Mouse (Mus musculus): ENCODE measurements at regions not wholly inside any gene's neighbourhood (a gene's known extent, or its start where the extent isn't known, plus 50 kb on each side); places are given as distances from the start of the nearest gene placed in this dataset.

GRCm38 (mm10) chr15:13765411-13765810, 591.9 kb upstream of the Cdh6 start:
- peak; percentile 2 to 6 for DNase-seq (ENCODE audit: low spot score in 2 of 2)

GRCm38 (mm10) chr15:13764587-13764986, 591.1 kb upstream of the Cdh6 start:
- DNase-seq (ENCODE audit: low spot score in 2 of 2) = no peak

- DNase-seq (ENCODE audit: low spot score in 2 of 2) = no peak
These were observed 573.1 kb upstream of the Cdh6 start for GRCm38 (mm10) chr15:13746559-13746958.

- no peak for DNase-seq (ENCODE audit: low spot score in 2 of 2)
These were observed 532.8 kb upstream of the Cdh6 start for GRCm38 (mm10) chr15:13706276-13706675.

- no peak for DNase-seq (ENCODE audit: low spot score in 2 of 2)
These were observed 531.7 kb upstream of the Cdh6 start for GRCm38 (mm10) chr15:13705187-13705586.

GRCm38 (mm10) chr15:13668193-13668592, 494.7 kb upstream of the Cdh6 start:
- peak; percentile 41 to 56 for DNase-seq (ENCODE audit: low spot score in 2 of 2)

GRCm38 (mm10) chr15:13667278-13667677, 493.8 kb upstream of the Cdh6 start:
- no peak for DNase-seq (ENCODE audit: low spot score in 2 of 2)

- DNase-seq (ENCODE audit: low spot score in 2 of 2) = no peak
These were observed 488.8 kb upstream of the Cdh6 start for GRCm38 (mm10) chr15:13662275-13662674.

GRCm38 (mm10) chr15:13655038-13655437, 481.6 kb upstream of the Cdh6 start:
- peak in 1 of 2 experiments; percentile 5 for DNase-seq (ENCODE audit: low spot score in 2 of 2)

GRCm38 (mm10) chr15:13635346-13635940, 462.0 kb upstream of the Cdh6 start:
- peak; percentile 6 to 11 for DNase-seq (ENCODE audit: low spot score in 2 of 2)

GRCm38 (mm10) chr15:13602133-13602532, 428.7 kb upstream of the Cdh6 start:
- no peak for DNase-seq (ENCODE audit: low spot score in 2 of 2)

GRCm38 (mm10) chr15:13597856-13598255, 424.4 kb upstream of the Cdh6 start:
- no peak for DNase-seq (ENCODE audit: low spot score in 2 of 2)

- no peak for DNase-seq (ENCODE audit: low spot score in 2 of 2)
These were observed 420.3 kb upstream of the Cdh6 start for GRCm38 (mm10) chr15:13593823-13594222.

- no peak for DNase-seq (ENCODE audit: low spot score in 2 of 2)
These were observed 417.4 kb upstream of the Cdh6 start for GRCm38 (mm10) chr15:13590864-13591263.

GRCm38 (mm10) chr15:13583300-13583699, 409.8 kb upstream of the Cdh6 start:
- no peak for DNase-seq (ENCODE audit: low spot score in 2 of 2)

- DNase-seq (ENCODE audit: low spot score in 2 of 2) = no peak
These were observed 408.7 kb upstream of the Cdh6 start for GRCm38 (mm10) chr15:13582134-13582533.

- no peak for DNase-seq (ENCODE audit: low spot score in 2 of 2)
These were observed 400.1 kb upstream of the Cdh6 start for GRCm38 (mm10) chr15:13573621-13574020.

GRCm38 (mm10) chr15:13560920-13561319, 387.4 kb upstream of the Cdh6 start:
- no peak for DNase-seq (ENCODE audit: low spot score in 2 of 2)

- no peak for DNase-seq (ENCODE audit: low spot score in 2 of 2)
These were observed 375.8 kb upstream of the Cdh6 start for GRCm38 (mm10) chr15:13549207-13549837.

- DNase-seq (ENCODE audit: low spot score in 2 of 2) = no peak
These were observed 366.6 kb upstream of the Cdh6 start for GRCm38 (mm10) chr15:13540026-13540425.

GRCm38 (mm10) chr15:13534017-13534416, 360.5 kb upstream of the Cdh6 start:
- no peak for DNase-seq (ENCODE audit: low spot score in 2 of 2)

GRCm38 (mm10) chr15:13529960-13530359, 356.5 kb upstream of the Cdh6 start:
- DNase-seq (ENCODE audit: low spot score in 2 of 2) = no peak

- no peak for DNase-seq (ENCODE audit: low spot score in 2 of 2)
These were observed 355.6 kb upstream of the Cdh6 start for GRCm38 (mm10) chr15:13529050-13529449.
